Mouse (Mus musculus) thymus, adult 2 months (tissue): ENCODE results near the gene Isyna1. TPM values are rescaled to one million over a fixed set of nuclear protein-coding genes. Genes with fewer than 3 reads are reported as not detected.
A peak's percentile ranks its signal among the peaks of the same experiment; 100 is the strongest.

Experiments used
- DNase-seq: peaks from one replicate; pipeline ENCODE4 v3.0.0; 2021
- H3K27ac ChIP-seq: fragments of 200-500 bp; 2 replicates; pipeline ENCODE4 v1.5.1; 2012; ENCODE audit warnings: low read length, control low read depth; ENCODE audit not compliant: control insufficient read depth, insufficient read depth
- H3K27me3 ChIP-seq: fragments of 200-500 bp; 2 replicates; pipeline ENCODE4 v1.6.1; 2012; ENCODE audit warnings: mild to moderate bottlenecking, low read length, moderate library complexity, mixed read lengths; ENCODE audit not compliant: control insufficient read depth, insufficient read depth
- H3K36me3 ChIP-seq: fragments of 200-500 bp; 2 replicates; pipeline ENCODE4 v1.6.1; 2012; ENCODE audit warnings: mild to moderate bottlenecking, low read length, moderate library complexity; ENCODE audit not compliant: control insufficient read depth, insufficient read depth
- H3K4me1 ChIP-seq: fragments of 200-500 bp; replicated peaks from 2 replicates; pipeline ENCODE4 v1.6.1; 2012; ENCODE audit warnings: low read length; ENCODE audit not compliant: control insufficient read depth, insufficient read depth
- H3K4me3 ChIP-seq: fragments of 200-500 bp; 2 replicates; pipeline ENCODE4 v1.5.1; 2012; ENCODE audit warnings: mild to moderate bottlenecking, low read length, control low read depth, moderate library complexity; ENCODE audit not compliant: control insufficient read depth, insufficient read depth
- CTCF ChIP-seq: fragments of 200-500 bp; IDR thresholded peaks from 2 replicates; pipeline ENCODE4 v1.5.1; 2012; ENCODE audit warnings: mild to moderate bottlenecking, control low read depth, low read length, moderate library complexity, borderline replicate concordance; ENCODE audit not compliant: control insufficient read depth, poor library complexity, insufficient read depth; ENCODE audit errors: extremely low read depth
- POLR2A ChIP-seq: fragments of 200-500 bp; IDR thresholded peaks from 2 replicates; pipeline ENCODE4 v1.6.1; 2012; ENCODE audit warnings: mild to moderate bottlenecking, low read length, control low read depth, moderate library complexity; ENCODE audit not compliant: control insufficient read depth, poor library complexity, insufficient read depth; ENCODE audit errors: extremely low read depth
- WGBS: fragments of 180-500 bp; shearing (Covaris S2); methylation state at CpG from one replicate; pipeline ENCODE4 v1.1.7; 2018; 5-methylcytosine and 5-hydroxymethylcytosine counted together
- polyA plus RNA-seq: library from polyadenylated mRNA; depleted of rRNA; stranded (reverse); fragments of >200 nt; gene quantifications from 2 replicates; pipeline ENCODE4 v1.2.3, GENCODE M21; 2012

Gene Isyna1
- polyA plus RNA-seq, 1 experiment = 185 TPM

- Histone ChIP-seq H3K27ac (no peak within 1 kb of the TSS), H3K4me3 (0 out of 2 replicates have a peak within 1 kb of the TSS, but pooled peaks have one; percentile 3), H3K27me3 (no peaks in the 10 kb centered on the region), H3K36me3 (no peaks in the 10 kb centered on the region), H3K4me1 (peaks cover 15% of the 10 kb centered on the region)
- DNase-seq = no peak
- TF ChIP-seq POLR2A = no peak
- TF ChIP-seq CTCF = no peak
- WGBS = 30% methylated on average over 3 of the region's 3 CpGs
Observed at GRCm38 (mm10) chr8:70615894-70616293, 21.7 kb downstream of the Isyna1 start, which contains the start of gene Lrrc25. Gene Lrrc25, plus strand, starts transcription at chr8:70616155.

DNA sequence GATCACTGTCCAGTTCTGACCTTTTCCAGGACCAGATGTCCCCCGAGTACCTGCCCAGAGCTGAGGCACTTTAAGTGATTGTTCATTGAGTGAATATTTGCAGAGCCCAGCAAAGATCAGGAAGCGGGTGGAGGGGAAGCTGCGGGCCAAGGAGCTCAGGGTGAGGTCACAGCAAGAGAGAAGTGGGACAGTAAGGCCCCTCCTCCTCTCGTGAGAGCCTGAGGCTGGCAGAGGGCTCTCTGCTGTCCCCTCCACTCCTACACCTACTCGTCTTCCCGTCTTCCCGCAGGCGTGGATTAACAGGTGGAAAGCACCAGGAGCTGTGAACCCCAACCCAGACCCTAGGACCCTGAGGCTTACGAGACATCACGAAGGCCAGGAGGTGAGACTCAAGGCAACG, 22.5 kb downstream of the Isyna1 start:
- TF ChIP-seq POLR2A = no peak
- no peak for TF ChIP-seq CTCF

GRCm38 (mm10) chr8:70617985-70618384, 23.8 kb downstream of the Isyna1 start:
- H3K4me1 ChIP-seq = peaks cover 8% of the 10 kb centered on the region
- no peak for TF ChIP-seq CTCF
- TF ChIP-seq POLR2A = no peak
- H3K27ac ChIP-seq = no peak overlapping the region
- H3K27me3 ChIP-seq = no peaks in the 10 kb centered on the region
- no peak for DNase-seq
- no peaks in the 10 kb centered on the region for H3K36me3 ChIP-seq
- 45% methylated on average over 11 of the region's 11 CpGs for WGBS
- no peak overlapping the region for H3K4me3 ChIP-seq

More for the DNA sequence above, 22.5 kb downstream of the Isyna1 start:
- no peak overlapping the region for H3K27ac ChIP-seq
- H3K4me3 ChIP-seq = 0 out of 2 replicates have a peak overlapping the region, but pooled peaks have one; percentile 3
- peaks cover 10% of the 10 kb centered on the region for H3K4me1 ChIP-seq
- no peaks in the 10 kb centered on the region for H3K27me3 ChIP-seq
- no peaks in the 10 kb centered on the region for H3K36me3 ChIP-seq
- no peak for DNase-seq
- WGBS = 35% methylated on average over 11 of the region's 11 CpGs

- no peak for DNase-seq
- H3K27ac ChIP-seq = no peak overlapping the region
- peaks cover 8% of the 10 kb centered on the region for H3K4me1 ChIP-seq
- TF ChIP-seq POLR2A (no peak), CTCF (no peak)
- 18% methylated on average over 9 of the region's 9 CpGs for WGBS
- no peaks in the 10 kb centered on the region for H3K27me3 ChIP-seq
- H3K36me3 ChIP-seq = no peaks in the 10 kb centered on the region
- H3K4me3 ChIP-seq = no peak overlapping the region
Observed at GRCm38 (mm10) chr8:70618888-70619334, 24.7 kb downstream of the Isyna1 start.

GRCm38 (mm10) chr8:70622220-70622619, 28.0 kb downstream of the Isyna1 start:
- TF ChIP-seq CTCF (no peak), POLR2A (no peak)
- Histone ChIP-seq H3K4me3 (no peak overlapping the region), H3K36me3 (no peaks in the 10 kb centered on the region), H3K27me3 (no peaks in the 10 kb centered on the region), H3K27ac (no peak overlapping the region), H3K4me1 (peaks cover 2% of the 10 kb centered on the region; the same call in 1 of the 2 replicates)
- no peak for DNase-seq
- 92% methylated on average over 3 of the region's 3 CpGs for WGBS

DNA sequence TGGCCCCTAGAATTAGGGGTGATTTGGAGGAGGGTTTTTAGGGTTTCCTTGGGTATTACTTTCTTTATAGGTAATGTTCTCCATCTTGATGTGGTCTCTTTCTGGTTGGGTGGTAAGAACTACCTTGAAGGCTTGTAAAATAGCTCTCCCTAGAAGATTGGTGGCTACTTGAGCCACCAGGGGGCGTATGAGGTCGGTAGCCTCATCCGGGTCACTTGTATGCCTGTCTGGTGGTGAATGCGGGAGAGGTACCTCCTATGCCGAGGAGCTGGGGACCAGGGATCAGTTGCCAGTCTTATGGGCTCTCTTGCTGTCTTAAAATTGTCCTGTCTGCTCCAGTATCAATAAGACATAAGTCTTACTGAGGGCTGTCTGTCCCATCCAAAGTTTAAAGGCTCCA, 30.9 kb downstream of the Isyna1 start:
- DNase-seq = peak; percentile 52
- 26% methylated on average over 5 of the region's 5 CpGs for WGBS
- Histone ChIP-seq H3K27me3 (no peaks in the 10 kb centered on the region), H3K36me3 (no peaks in the 10 kb centered on the region), H3K4me1 (peaks cover 2% of the 10 kb centered on the region), H3K27ac (no peak overlapping the region), H3K4me3 (no peak overlapping the region)
- TF ChIP-seq POLR2A (no peak), CTCF (0 out of 2 replicates have a peak, but pooled peaks have one; percentile 15)

- peaks cover 7% of the 10 kb centered on the region for H3K4me1 ChIP-seq
- TF ChIP-seq POLR2A (no peak), CTCF (no peak)
- H3K4me3 ChIP-seq = no peak overlapping the region
- H3K27ac ChIP-seq = no peak overlapping the region
- WGBS = 91% methylated on average over 5 of the region's 5 CpGs
- DNase-seq = no peak
- no peaks in the 10 kb centered on the region for H3K27me3 ChIP-seq
- H3K36me3 ChIP-seq = no peaks in the 10 kb centered on the region
Observed at GRCm38 (mm10) chr8:70627041-70627440, 32.9 kb downstream of the Isyna1 start.
